Mouse (Mus musculus) erythroblast, embryonic 14.5 days (primary cell): ENCODE results near the gene Anks1b. TPM values are rescaled to one million over a fixed set of nuclear protein-coding genes. Genes with fewer than 3 reads are reported as not detected.

ENCODE experiments used
- H3K27me3 ChIP-seq: 2 replicates; pipeline ENCODE4 v1.6.1; 2012; ENCODE audit warnings: inconsistent platforms; ENCODE audit not compliant: control insufficient read depth
- H3K36me3 ChIP-seq: 2 replicates; pipeline ENCODE4 v1.6.1; 2012; ENCODE audit warnings: mild to moderate bottlenecking, inconsistent platforms; ENCODE audit not compliant: control insufficient read depth
- H3K4me1 ChIP-seq: 2 replicates; pipeline ENCODE4 v1.6.1; 2012; ENCODE audit warnings: inconsistent platforms; ENCODE audit not compliant: control insufficient read depth
- H3K4me3 ChIP-seq: replicated peaks from 2 replicates; pipeline ENCODE3; 2012; ENCODE audit warnings: moderate library complexity, mild to moderate bottlenecking, inconsistent platforms
- H3K9me3 ChIP-seq: 2 replicates; pipeline ENCODE4 v1.6.1; 2012; ENCODE audit warnings: low read length, inconsistent platforms, mixed read lengths; ENCODE audit not compliant: control insufficient read depth
- GATA1 ChIP-seq: IDR thresholded peaks from 2 replicates; pipeline ENCODE4 v1.6.1; 2012; ENCODE audit warnings: low read length, inconsistent platforms, mixed read lengths
- TAL1 ChIP-seq: IDR thresholded peaks from 3 replicates; pipeline ENCODE4 v1.6.1; 2012; ENCODE audit warnings: low read length, inconsistent platforms, mixed read lengths
- polyA plus RNA-seq: library from polyadenylated mRNA; stranded (reverse); fragments of >175 nt; gene quantifications from 2 replicates; pipeline ENCODE4 v1.2.3, GENCODE M21; 2012

Anks1b gene
- polyA plus RNA-seq, 1 experiment, result not detected

DNA sequence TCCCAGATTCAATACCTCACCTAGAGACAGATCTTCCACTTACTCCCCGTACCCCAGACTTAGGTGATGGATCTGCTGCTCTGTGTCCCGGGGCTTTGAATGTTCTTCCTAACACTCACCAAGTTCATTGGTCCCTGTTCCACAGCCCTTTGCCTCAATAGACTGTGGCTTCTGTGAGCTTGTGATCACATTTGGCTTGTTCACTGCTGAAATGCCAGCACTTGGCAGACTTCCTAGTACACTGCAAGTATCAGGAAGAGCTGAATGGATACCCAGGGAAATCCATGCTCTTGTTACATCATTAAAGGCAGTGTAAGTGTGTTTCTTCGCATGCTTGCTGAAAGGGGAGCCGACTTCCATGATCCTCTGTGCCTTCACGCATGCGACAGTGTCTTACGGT is 17.0 kb upstream of the Anks1b start:
- H3K27me3 ChIP-seq, result no peaks in the 10 kb centered on the region
- H3K4me1 ChIP-seq, result no peaks in the 10 kb centered on the region
- no peak for TF ChIP-seq TAL1
- no peak for TF ChIP-seq GATA1
- H3K9me3 ChIP-seq, result no peaks in the 10 kb centered on the region
- no peaks in the 10 kb centered on the region for H3K36me3 ChIP-seq
- H3K4me3 ChIP-seq, result no peak overlapping the region

DNA sequence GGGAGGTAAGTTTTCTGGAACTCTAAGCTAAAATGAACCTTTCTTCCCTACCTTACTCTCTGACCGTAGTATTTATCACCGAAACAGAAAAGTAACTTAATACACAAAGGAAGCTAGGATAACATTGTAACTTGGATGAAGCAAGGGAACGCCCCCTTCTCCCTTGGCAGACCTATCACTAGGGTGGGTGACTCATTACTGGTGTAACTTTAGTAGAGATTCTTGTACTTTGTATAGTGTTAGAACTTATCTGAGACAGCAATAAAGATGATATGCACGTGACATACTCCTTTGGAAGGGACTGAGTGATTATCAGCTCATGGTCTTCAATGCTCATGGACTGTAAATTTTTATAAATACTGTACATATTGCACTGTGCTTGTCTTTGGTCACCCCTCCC is 5.1 kb upstream of the Anks1b start:
- TF ChIP-seq TAL1 (no peak), GATA1 (no peak)
- Histone ChIP-seq H3K9me3 (no peaks in the 10 kb centered on the region), H3K4me3 (no peak overlapping the region), H3K36me3 (no peaks in the 10 kb centered on the region), H3K27me3 (peaks cover 17% of the 10 kb centered on the region), H3K4me1 (no peaks in the 10 kb centered on the region)

DNA sequence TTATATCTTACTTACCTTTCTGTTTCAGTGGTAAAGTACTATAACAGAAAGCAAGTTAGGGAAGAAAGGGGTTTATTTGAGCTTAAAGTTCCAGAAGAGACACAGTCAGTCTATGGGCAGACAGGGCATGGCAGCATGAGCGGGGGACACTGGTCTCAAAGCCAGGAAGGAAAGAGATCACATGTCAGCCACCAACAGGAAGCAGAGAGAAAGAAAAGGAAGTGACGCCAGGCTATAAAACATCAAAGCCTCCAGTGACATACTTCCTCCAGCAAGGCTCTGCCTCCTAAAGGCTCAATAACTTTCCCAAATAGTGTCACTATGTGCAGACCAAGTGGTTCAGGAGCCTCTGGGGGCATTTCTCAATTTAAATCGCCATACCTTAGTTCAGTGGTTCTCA is 4.5 kb upstream of the Anks1b start:
- TF ChIP-seq GATA1, result no peak
- Histone ChIP-seq H3K4me3 (no peak overlapping the region), H3K27me3 (peaks cover 24% of the 10 kb centered on the region), H3K4me1 (no peaks in the 10 kb centered on the region), H3K9me3 (no peaks in the 10 kb centered on the region), H3K36me3 (no peaks in the 10 kb centered on the region)

DNA sequence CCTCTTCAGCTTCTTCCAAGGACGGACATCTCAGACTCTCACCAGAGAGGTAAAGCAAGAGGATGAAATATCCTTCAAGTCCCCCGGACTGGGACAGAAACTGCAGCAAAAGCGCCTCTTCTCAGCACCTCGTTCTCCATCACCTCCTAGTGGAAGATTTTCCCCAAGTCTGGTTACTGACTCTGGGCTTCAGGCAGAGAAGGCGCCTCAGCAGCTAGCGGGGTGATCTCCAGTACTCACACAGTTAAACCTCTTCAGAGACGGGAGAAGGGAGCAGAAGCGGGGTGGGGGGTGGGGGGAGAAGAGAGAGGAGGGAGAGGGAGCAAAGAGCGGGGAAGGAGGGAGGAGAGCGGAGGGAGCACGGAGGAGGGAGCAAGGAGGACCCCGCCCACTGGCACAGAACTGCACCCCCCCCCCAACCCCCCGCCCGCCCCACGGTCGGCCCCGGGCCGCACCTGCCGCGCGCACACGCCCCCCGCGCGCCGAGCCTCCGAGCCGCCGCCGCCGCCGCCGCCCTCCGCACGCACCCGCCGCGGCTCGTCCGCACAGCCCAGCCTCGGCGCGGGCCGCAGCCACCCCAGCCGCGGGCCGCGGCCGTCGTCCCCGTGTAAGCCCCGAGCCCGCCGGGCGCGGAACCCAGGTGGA is 686 bp upstream of the Anks1b start:
- H3K4me1 ChIP-seq, result no peaks in the 10 kb centered on the region
- H3K27me3 ChIP-seq, result peaks cover 35% of the 10 kb centered on the region
- no peak overlapping the region for H3K4me3 ChIP-seq
- no peaks in the 10 kb centered on the region for H3K9me3 ChIP-seq
- TF ChIP-seq GATA1 (no peak), TAL1 (no peak)
- no peaks in the 10 kb centered on the region for H3K36me3 ChIP-seq

DNA sequence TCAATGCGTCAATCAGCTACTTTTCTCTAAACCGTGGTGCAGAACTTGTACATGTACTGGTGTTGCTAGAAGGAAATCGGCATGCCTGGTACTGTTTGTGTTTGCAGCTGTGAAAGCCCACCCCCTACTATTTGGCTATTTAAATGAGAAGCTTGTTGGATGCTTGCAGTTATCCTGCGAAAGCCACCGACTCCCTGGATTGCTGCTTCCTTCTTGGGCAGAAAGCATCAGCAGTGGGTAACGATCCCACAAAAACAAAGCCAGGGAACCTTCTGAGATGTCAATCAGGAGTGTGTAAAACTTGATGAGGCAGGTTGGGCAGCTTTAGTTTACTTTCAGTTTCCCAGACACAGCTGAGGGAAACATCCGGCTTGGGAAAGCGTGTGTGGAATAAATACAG is 727 bp downstream of the Anks1b start:
- peaks cover 35% of the 10 kb centered on the region for H3K27me3 ChIP-seq
- no peak overlapping the region for H3K4me3 ChIP-seq
- no peaks in the 10 kb centered on the region for H3K4me1 ChIP-seq
- H3K9me3 ChIP-seq, result no peaks in the 10 kb centered on the region
- TF ChIP-seq GATA1 (no peak), TAL1 (no peak)
- H3K36me3 ChIP-seq, result no peaks in the 10 kb centered on the region

DNA sequence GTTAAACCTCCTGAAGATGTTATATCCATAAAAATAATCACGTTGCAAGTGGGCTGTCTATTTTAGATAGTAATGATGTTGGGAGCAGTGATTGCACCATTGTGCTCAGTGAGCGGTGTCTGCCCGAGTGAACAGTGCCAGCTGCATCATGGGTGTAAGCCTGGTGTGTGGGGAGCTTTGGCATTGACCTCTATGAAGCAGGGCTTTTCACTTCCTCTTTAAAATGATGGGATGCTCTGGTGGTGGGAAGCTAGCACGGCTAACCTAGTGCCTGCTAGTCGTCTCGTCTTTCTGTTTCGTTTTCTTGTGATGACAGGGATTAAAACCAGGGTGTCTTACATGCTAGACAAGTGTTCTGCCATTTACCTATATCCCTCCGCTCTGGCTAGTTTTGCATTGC is 10.3 kb downstream of the Anks1b start:
- no peak for TF ChIP-seq GATA1
- no peak for TF ChIP-seq TAL1
- Histone ChIP-seq H3K27me3 (no peaks in the 10 kb centered on the region), H3K4me1 (no peaks in the 10 kb centered on the region), H3K36me3 (no peaks in the 10 kb centered on the region), H3K9me3 (no peaks in the 10 kb centered on the region), H3K4me3 (no peak overlapping the region)

DNA sequence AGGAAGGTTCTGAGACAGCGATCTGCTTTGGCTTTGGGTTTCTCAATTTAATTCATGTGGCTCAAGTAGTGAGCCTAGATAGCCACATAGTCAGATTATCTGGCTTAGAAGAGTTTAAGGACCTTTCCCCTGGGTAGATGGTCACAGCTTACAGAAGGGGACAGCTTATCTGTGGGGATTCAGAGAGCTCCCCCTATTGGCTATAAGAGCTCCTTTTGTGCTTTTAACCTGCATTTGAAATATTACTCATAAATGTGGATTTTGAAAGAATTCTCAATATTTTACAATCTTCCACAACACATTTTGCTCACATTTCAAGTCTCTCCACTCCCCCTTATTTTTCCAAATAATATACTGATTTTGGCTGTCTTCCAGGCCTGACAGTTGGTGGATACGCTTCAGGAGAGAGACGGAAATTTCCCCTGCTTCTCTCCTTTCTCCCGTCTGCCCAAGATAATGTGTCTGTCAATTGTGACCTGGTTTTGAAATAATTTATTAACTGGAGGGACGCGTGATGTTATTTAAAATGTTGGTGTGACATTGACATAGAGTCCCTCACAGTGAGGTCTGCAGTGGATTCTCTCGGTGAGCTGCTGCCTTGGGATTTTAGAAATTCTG is 29.5 kb downstream of the Anks1b start:
- no peaks in the 10 kb centered on the region for H3K4me1 ChIP-seq
- no peaks in the 10 kb centered on the region for H3K36me3 ChIP-seq
- no peaks in the 10 kb centered on the region for H3K27me3 ChIP-seq
- no peak for TF ChIP-seq GATA1
- TF ChIP-seq TAL1, result no peak
- H3K4me3 ChIP-seq, result no peak overlapping the region
- H3K9me3 ChIP-seq, result no peaks in the 10 kb centered on the region

DNA sequence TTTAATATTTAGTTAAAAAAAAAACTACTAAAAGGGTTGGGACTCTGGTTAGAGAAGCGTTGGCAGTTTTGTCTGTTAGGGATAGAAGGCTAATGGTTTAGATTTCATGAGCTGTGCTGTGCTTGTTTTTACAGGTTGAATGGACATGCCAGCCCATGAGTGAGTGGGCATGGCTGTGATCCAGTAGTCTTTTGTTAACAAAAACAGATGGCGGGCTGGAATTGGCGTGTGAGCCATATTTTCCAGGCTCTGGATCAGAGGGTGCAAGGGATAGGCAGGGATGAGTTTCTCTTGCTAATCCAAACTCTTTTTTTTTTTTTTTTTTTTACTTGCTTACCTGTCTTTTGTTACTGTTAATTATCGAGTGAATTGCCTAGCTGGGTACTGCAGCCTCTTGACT is 38.6 kb downstream of the Anks1b start:
- H3K9me3 ChIP-seq, result no peaks in the 10 kb centered on the region
- no peaks in the 10 kb centered on the region for H3K4me1 ChIP-seq
- no peaks in the 10 kb centered on the region for H3K27me3 ChIP-seq
- H3K36me3 ChIP-seq, result no peaks in the 10 kb centered on the region
- TF ChIP-seq GATA1 (no peak), TAL1 (no peak)
- H3K4me3 ChIP-seq, result no peak overlapping the region

DNA sequence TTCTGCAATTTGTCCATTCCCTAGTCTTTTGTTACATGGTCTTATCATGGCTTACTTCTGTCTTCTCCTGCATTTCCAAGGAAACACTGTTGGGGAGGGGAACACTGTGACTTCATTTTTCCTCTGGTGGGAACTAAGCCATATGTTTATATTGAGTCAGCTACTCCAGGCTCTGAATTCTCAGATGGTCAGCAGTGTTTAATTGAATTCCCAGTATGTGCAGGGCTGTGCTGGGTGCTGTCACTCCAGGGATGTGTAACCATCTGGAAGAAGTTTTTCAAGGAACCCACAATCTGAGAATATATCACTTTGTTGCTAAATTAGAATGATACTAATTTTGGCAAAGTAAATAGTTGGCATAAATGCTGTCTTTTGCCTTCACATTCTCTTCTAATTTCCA is 39.9 kb downstream of the Anks1b start:
- Histone ChIP-seq H3K4me1 (no peaks in the 10 kb centered on the region), H3K4me3 (no peak overlapping the region), H3K36me3 (no peaks in the 10 kb centered on the region), H3K9me3 (no peaks in the 10 kb centered on the region), H3K27me3 (no peaks in the 10 kb centered on the region)
- no peak for TF ChIP-seq GATA1
- no peak for TF ChIP-seq TAL1

DNA sequence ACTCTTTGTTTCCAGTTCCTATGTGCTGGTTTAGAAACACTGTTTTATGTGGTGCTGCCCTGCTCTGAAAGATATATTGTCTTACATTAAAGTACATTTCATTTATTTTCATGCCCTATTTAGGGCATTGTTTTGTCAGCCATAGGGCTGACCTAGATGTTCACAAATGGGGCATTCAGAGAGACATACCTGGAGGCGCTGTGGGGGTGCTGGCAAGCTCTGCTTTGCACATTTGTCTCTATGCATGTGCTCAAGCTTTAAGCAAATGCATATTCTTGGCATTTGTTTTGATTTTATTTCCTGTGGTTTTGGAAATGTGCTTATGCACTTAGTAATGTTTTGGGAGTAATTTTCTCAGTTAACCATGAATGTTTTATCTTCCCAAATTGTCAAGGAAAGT is 43.8 kb downstream of the Anks1b start:
- Histone ChIP-seq H3K4me1 (no peaks in the 10 kb centered on the region), H3K9me3 (no peaks in the 10 kb centered on the region), H3K4me3 (no peak overlapping the region), H3K36me3 (no peaks in the 10 kb centered on the region), H3K27me3 (no peaks in the 10 kb centered on the region)
- TF ChIP-seq TAL1 (no peak), GATA1 (no peak)
